Mouse (Mus musculus): ENCODE results near the gene Auts2. TPM values are rescaled to one million over a fixed set of nuclear protein-coding genes. Genes with fewer than 3 reads are reported as not detected.
A peak's percentile ranks its signal among the peaks of the same experiment; 100 is the strongest.

Auts2 gene
- polyA plus RNA-seq, 1 experiment from 2014 or later: 34.0 TPM

- 63% methylated on average over 12 of the region's 12 CpGs for WGBS
- Histone ChIP-seq H3K27ac (no peak overlapping the region), H3K4me1 (peaks cover 46% of the 10 kb centered on the region), H3K9ac (no peak overlapping the region), H3K4me2 (no peak overlapping the region), H3K36me3 (no peaks in the 10 kb centered on the region), H3K9me3 (no peaks in the 10 kb centered on the region), H3K27me3 (peaks cover 4% of the 10 kb centered on the region; the same call in 1 of the 2 replicates), H3K4me3 (no peak overlapping the region)
- ATAC-seq (ENCODE audit: insufficient number of reproducible peaks, low FRiP score, low TSS enrichment, low read depth): no peak
Observed at GRCm38 (mm10) chr5:131584260-131585135, 958.6 kb downstream of the Auts2 start.

- Histone ChIP-seq H3K27me3 (no peaks in the 10 kb centered on the region), H3K4me3 (no peak overlapping the region), H3K27ac (peak overlapping the region; percentile 19; the same call in 1 of the 2 replicates), H3K4me1 (peaks cover 45% of the 10 kb centered on the region), H3K4me2 (no peak overlapping the region), H3K36me3 (no peaks in the 10 kb centered on the region), H3K9ac (no peak overlapping the region), H3K9me3 (no peaks in the 10 kb centered on the region)
- ATAC-seq (ENCODE audit: insufficient number of reproducible peaks, low FRiP score, low TSS enrichment, low read depth): no peak; the same call in 1 of the 2 replicates
- 20% methylated on average over 23 of the region's 23 CpGs for WGBS
Observed at GRCm38 (mm10) chr5:131581110-131582050, 961.8 kb downstream of the Auts2 start.

- Histone ChIP-seq H3K4me1 (peaks cover 35% of the 10 kb centered on the region), H3K9ac (no peak overlapping the region), H3K27ac (no peak overlapping the region), H3K4me2 (no peak overlapping the region), H3K9me3 (no peaks in the 10 kb centered on the region), H3K27me3 (no peaks in the 10 kb centered on the region), H3K36me3 (no peaks in the 10 kb centered on the region), H3K4me3 (no peak overlapping the region)
- peak; percentile 71; the same call in 1 of the 2 replicates for ATAC-seq (ENCODE audit: insufficient number of reproducible peaks, low FRiP score, low TSS enrichment, low read depth)
- WGBS: 71% methylated on average over 9 of the region's 9 CpGs
Observed at GRCm38 (mm10) chr5:131578737-131579136, 964.4 kb downstream of the Auts2 start.

GRCm38 (mm10) chr5:131575733-131576265, 967.3 kb downstream of the Auts2 start:
- WGBS: 67% methylated on average over 11 of the region's 11 CpGs
- no peak overlapping the region for H3K9ac ChIP-seq
- no peak for ATAC-seq (ENCODE audit: insufficient number of reproducible peaks, low FRiP score, low TSS enrichment, low read depth)
- no peaks in the 10 kb centered on the region for H3K27me3 ChIP-seq
- no peak overlapping the region for H3K27ac ChIP-seq
- no peak overlapping the region for H3K4me3 ChIP-seq
- H3K4me2 ChIP-seq: no peak overlapping the region
- no peaks in the 10 kb centered on the region for H3K36me3 ChIP-seq
- peaks cover 19% of the 10 kb centered on the region for H3K4me1 ChIP-seq
- no peaks in the 10 kb centered on the region for H3K9me3 ChIP-seq

- Histone ChIP-seq H3K4me2 (no peak overlapping the region), H3K27ac (no peak overlapping the region), H3K9me3 (no peaks in the 10 kb centered on the region), H3K36me3 (no peaks in the 10 kb centered on the region), H3K9ac (no peak overlapping the region), H3K27me3 (no peaks in the 10 kb centered on the region), H3K4me1 (peaks cover 18% of the 10 kb centered on the region), H3K4me3 (no peak overlapping the region)
- ATAC-seq (ENCODE audit: insufficient number of reproducible peaks, low FRiP score, low TSS enrichment, low read depth): no peak
- 31% methylated on average over 5 of the region's 5 CpGs for whole genome bisulfite sequencing
Observed at GRCm38 (mm10) chr5:131575086-131575514, 968.0 kb downstream of the Auts2 start.

GRCm38 (mm10) chr5:131574469-131575085, 968.6 kb downstream of the Auts2 start:
- H3K27ac ChIP-seq: no peak overlapping the region
- H3K27me3 ChIP-seq: no peaks in the 10 kb centered on the region
- no peak overlapping the region for H3K9ac ChIP-seq
- no peaks in the 10 kb centered on the region for H3K36me3 ChIP-seq
- no peaks in the 10 kb centered on the region for H3K9me3 ChIP-seq
- 66% methylated on average over 16 of the region's 16 CpGs for WGBS
- no peak overlapping the region for H3K4me2 ChIP-seq
- peaks cover 18% of the 10 kb centered on the region for H3K4me1 ChIP-seq
- no peak overlapping the region for H3K4me3 ChIP-seq
- no peak for ATAC-seq (ENCODE audit: insufficient number of reproducible peaks, low FRiP score, low TSS enrichment, low read depth)

- 0 out of 2 replicates have a peak, but pooled peaks have one; percentile 45 for ATAC-seq (ENCODE audit: insufficient number of reproducible peaks, low FRiP score, low TSS enrichment, low read depth)
- Histone ChIP-seq H3K4me2 (no peak overlapping the region), H3K36me3 (no peaks in the 10 kb centered on the region), H3K27ac (no peak overlapping the region), H3K27me3 (no peaks in the 10 kb centered on the region), H3K9ac (no peak overlapping the region), H3K9me3 (no peaks in the 10 kb centered on the region), H3K4me1 (peaks cover 18% of the 10 kb centered on the region), H3K4me3 (no peak overlapping the region)
- 78% methylated on average over 18 of the region's 18 CpGs for WGBS
Observed at GRCm38 (mm10) chr5:131573296-131574177, 969.6 kb downstream of the Auts2 start.

- WGBS: 42% methylated on average over 6 of the region's 6 CpGs
- no peak for ATAC-seq (ENCODE audit: insufficient number of reproducible peaks, low FRiP score, low TSS enrichment, low read depth)
- no peak overlapping the region for H3K9ac ChIP-seq
- no peaks in the 10 kb centered on the region for H3K9me3 ChIP-seq
- H3K27me3 ChIP-seq: no peaks in the 10 kb centered on the region
- H3K4me3 ChIP-seq: no peak overlapping the region
- no peaks in the 10 kb centered on the region for H3K36me3 ChIP-seq
- H3K4me2 ChIP-seq: no peak overlapping the region
- no peak overlapping the region for H3K27ac ChIP-seq
- peaks cover 5% of the 10 kb centered on the region; the same call in 1 of the 2 replicates for H3K4me1 ChIP-seq
Observed at GRCm38 (mm10) chr5:131566032-131566431, 977.1 kb downstream of the Auts2 start.

- Histone ChIP-seq H3K9me3 (no peaks in the 10 kb centered on the region), H3K27ac (no peak overlapping the region), H3K4me3 (no peak overlapping the region), H3K36me3 (no peaks in the 10 kb centered on the region), H3K4me2 (no peak overlapping the region), H3K9ac (no peak overlapping the region), H3K4me1 (peaks cover 6% of the 10 kb centered on the region; the same call in 1 of the 2 replicates), H3K27me3 (no peaks in the 10 kb centered on the region)
- 90% methylated on average over 5 of the region's 5 CpGs for WGBS
- no peak for ATAC-seq (ENCODE audit: insufficient number of reproducible peaks, low FRiP score, low TSS enrichment, low read depth)
Observed at GRCm38 (mm10) chr5:131563630-131564252, 979.4 kb downstream of the Auts2 start.

- Histone ChIP-seq H3K36me3 (no peaks in the 10 kb centered on the region), H3K27me3 (no peaks in the 10 kb centered on the region), H3K9me3 (no peaks in the 10 kb centered on the region), H3K4me2 (no peak overlapping the region), H3K27ac (no peak overlapping the region), H3K9ac (no peak overlapping the region), H3K4me1 (peaks cover 14% of the 10 kb centered on the region), H3K4me3 (no peak overlapping the region)
- no peak for ATAC-seq (ENCODE audit: insufficient number of reproducible peaks, low FRiP score, low TSS enrichment, low read depth)
- WGBS: 68% methylated on average over 5 of the region's 5 CpGs
Observed at GRCm38 (mm10) chr5:131560773-131561560, 982.2 kb downstream of the Auts2 start.

Data from limb, embryonic 15.5 days (tissue).